Mouse (Mus musculus): ENCODE results near the gene Nkapd1. TPM values are rescaled to one million over a fixed set of nuclear protein-coding genes. Genes with fewer than 3 reads are reported as not detected.

Nkapd1 gene
- total and polyA plus RNA-seq, 3 experiments: 10.4 to 20.2 TPM; not detected in 1

GRCm38 (mm10) chr9:50593544-50593943 is 23.7 kb downstream of the Nkapd1 start (continued):
- TF ChIP-seq SMC3 (IDR thresholded peaks at IDR 0.05; ENCODE audit: low read depth, low read length) (peak; percentile 69), ZKSCAN1 (IDR thresholded peaks at IDR 0.05; ENCODE audit: low read depth, low read length) (no peak), SIN3A (IDR thresholded peaks at IDR 0.05; ENCODE audit: low read length) (0 out of 2 replicates have a peak, but pooled peaks have one; percentile 15), JUND (IDR thresholded peaks at IDR 0.05; ENCODE audit: low read depth, low read length) (no peak)

- no peaks in the 10 kb centered on the region for H3K4me1 ChIP-seq (ENCODE audit: control insufficient read depth in 1 of 2, insufficient read depth in 2 of 2, low read length in 2 of 2)
- H3K79me2 ChIP-seq (ENCODE audit: control insufficient read depth, insufficient read depth, low read length, poor library complexity): no peaks in the 10 kb centered on the region
- H3K36me3 ChIP-seq (ENCODE audit: control insufficient read depth in 1 of 2, insufficient read depth in 2 of 2, low read length in 2 of 2): peaks cover 0 to 7% of the 10 kb centered on the region in 2 experiments; a peak in 2 of 4 replicates
- no peak for DNase-seq (ENCODE audit: low read depth, low spot score)
- H3K27me3 ChIP-seq (ENCODE audit: control insufficient read depth in 1 of 2, insufficient read depth in 2 of 2, low read length in 2 of 2): no peaks in the 10 kb centered on the region
- H3K4me3 ChIP-seq (ENCODE audit: control insufficient read depth in 1 of 2, insufficient read depth in 1 of 2, low read depth in 2 of 2, low read length in 2 of 2): no peak overlapping the region
- TF ChIP-seq RCOR1 (IDR thresholded peaks at IDR 0.05; ENCODE audit: low read depth, low read length): no peak
- TF ChIP-seq NELFE (IDR thresholded peaks at IDR 0.05; ENCODE audit: low read depth, low read length): no peak
- TF ChIP-seq CTCF (IDR thresholded peaks at IDR 0.05 in 2 of 3, conservative IDR thresholded peaks at IDR 0.05 in 1 of 3; ENCODE audit: control insufficient read depth in 1 of 3, insufficient read depth in 1 of 3, low read depth in 2 of 3, low read length in 3 of 3, poor library complexity in 1 of 3, severe bottlenecking in 1 of 3): no peak
- no peak for TF ChIP-seq ZMIZ1 (IDR thresholded peaks at IDR 0.05; ENCODE audit: low read depth, low read length)
- no peak for TF ChIP-seq SMC3 (IDR thresholded peaks at IDR 0.05; ENCODE audit: low read depth, low read length)
- TF ChIP-seq GATA1 (IDR thresholded peaks at IDR 0.05; ENCODE audit: low read depth, low read length): no peak
- TF ChIP-seq MEF2A (IDR thresholded peaks at IDR 0.05; ENCODE audit: extremely low read depth, insufficient replicate concordance, low read depth, low read length, poor library complexity, severe bottlenecking): no peak
- H3K9ac ChIP-seq (ENCODE audit: control insufficient read depth, low read depth, low read length, poor library complexity, severe bottlenecking): no peak overlapping the region
- H3K27ac ChIP-seq (ENCODE audit: control insufficient read depth, low read depth, low read length): no peak overlapping the region
- H3K9me3 ChIP-seq (replicated peaks; ENCODE audit: insufficient read depth, low read length): no peaks in the 10 kb centered on the region
These were observed 24.3 kb downstream of the Nkapd1 start for GRCm38 (mm10) chr9:50592955-50593354.

- no peak for DNase-seq (ENCODE audit: low read depth, low spot score)
- H3K27ac ChIP-seq (ENCODE audit: control insufficient read depth, low read depth, low read length): no peak overlapping the region
These were observed 26.3 kb downstream of the Nkapd1 start for GRCm38 (mm10) chr9:50590856-50591518.

More at GRCm38 (mm10) chr9:50590856-50591518, 26.3 kb downstream of the Nkapd1 start:
- Histone ChIP-seq H3K36me3 (ENCODE audit: control insufficient read depth in 1 of 2, insufficient read depth in 2 of 2, low read length in 2 of 2) (no peaks in the 10 kb centered on the region), H3K79me2 (ENCODE audit: control insufficient read depth, insufficient read depth, low read length, poor library complexity) (no peaks in the 10 kb centered on the region), H3K4me1 (ENCODE audit: control insufficient read depth in 1 of 2, insufficient read depth in 2 of 2, low read length in 2 of 2) (no peaks in the 10 kb centered on the region), H3K9ac (ENCODE audit: control insufficient read depth, low read depth, low read length, poor library complexity, severe bottlenecking) (no peak overlapping the region), H3K4me3 (ENCODE audit: control insufficient read depth in 1 of 2, insufficient read depth in 1 of 2, low read depth in 2 of 2, low read length in 2 of 2) (no peak overlapping the region), H3K9me3 (replicated peaks; ENCODE audit: insufficient read depth, low read length) (no peaks in the 10 kb centered on the region), H3K27me3 (ENCODE audit: control insufficient read depth in 1 of 2, insufficient read depth in 2 of 2, low read length in 2 of 2) (no peaks in the 10 kb centered on the region)
- TF ChIP-seq NRF1 (IDR thresholded peaks at IDR 0.05; ENCODE audit: insufficient read depth, low read depth, low read length, poor library complexity, severe bottlenecking) (no peak), ZC3H11A (IDR thresholded peaks at IDR 0.05; ENCODE audit: low read depth, low read length) (no peak), MAFK (IDR thresholded peaks at IDR 0.05; ENCODE audit: borderline replicate concordance, low read depth, low read length) (no peak), POLR2AphosphoS5 (IDR thresholded peaks at IDR 0.05; ENCODE audit: borderline replicate concordance, low read depth, low read length) (no peak), ZMIZ1 (IDR thresholded peaks at IDR 0.05; ENCODE audit: low read depth, low read length) (no peak), BHLHE40 (IDR thresholded peaks at IDR 0.05; ENCODE audit: borderline replicate concordance, low read depth, low read length) (no peak), USF2 (IDR thresholded peaks at IDR 0.05; ENCODE audit: borderline replicate concordance in 1 of 2, insufficient read depth in 1 of 2, low read depth in 1 of 2, low read length in 2 of 2) (no peak), USF1 (IDR thresholded peaks at IDR 0.05; ENCODE audit: low read depth, low read length) (no peak), MAX (IDR thresholded peaks at IDR 0.05; ENCODE audit: low read length) (no peak), POLR2A (IDR thresholded peaks at IDR 0.05; ENCODE audit: control insufficient read depth in 1 of 2, insufficient read depth in 1 of 2, low read depth in 1 of 2, low read length in 2 of 2, poor library complexity in 1 of 2) (no peak), TCF12 (IDR thresholded peaks at IDR 0.05; ENCODE audit: low read depth, low read length) (no peak), RAD21 (IDR thresholded peaks at IDR 0.05; ENCODE audit: low read depth, low read length) (no peak), HCFC1 (IDR thresholded peaks at IDR 0.05; ENCODE audit: low read depth, low read length) (no peak), TBP (IDR thresholded peaks at IDR 0.05; ENCODE audit: low read depth, low read length) (no peak)
